Mouse (Mus musculus) cortical plate, adult 2 months (tissue): Measurements from ENCODE around the gene A730049H05Rik.

Source experiments
- CTCF ChIP-seq: fragments of 200-500 bp; IDR thresholded peaks from 2 replicates; pipeline ENCODE4 v1.5.1; 2011; ENCODE audit warnings: mild to moderate bottlenecking, control low read depth, low read length; ENCODE audit not compliant: insufficient read depth; ENCODE audit errors: extremely low read depth
- POLR2A ChIP-seq: fragments of 200-500 bp; IDR thresholded peaks from 2 replicates; pipeline ENCODE4 v1.6.1; 2011; ENCODE audit warnings: mild to moderate bottlenecking, low read length, control low read depth; ENCODE audit not compliant: insufficient read depth; ENCODE audit errors: extremely low read depth

DNA sequence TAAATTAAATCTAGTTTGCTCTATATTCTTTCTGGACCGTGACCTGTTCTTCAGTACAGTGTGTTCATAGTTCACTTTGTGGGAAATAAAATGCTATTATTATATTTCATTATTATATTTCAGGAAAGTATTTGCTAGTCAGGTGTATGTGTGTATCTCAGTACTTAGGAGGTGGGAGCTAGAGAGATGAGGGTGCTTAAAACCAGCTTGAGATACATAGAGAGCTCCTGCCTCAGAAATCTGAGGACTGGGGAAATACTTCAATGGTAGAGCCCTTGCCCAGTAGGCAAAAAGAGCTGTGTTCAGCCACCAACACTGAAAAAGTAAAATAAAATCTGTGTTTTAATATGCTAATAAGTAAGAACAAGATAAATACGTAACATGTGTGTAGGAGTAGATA is 59.1 kb downstream of the A730049H05Rik start:
- TF ChIP-seq CTCF (no peak), POLR2A (no peak)
